Mouse (Mus musculus): ENCODE results near the gene Rab30. TPM values are rescaled to one million over a fixed set of nuclear protein-coding genes. Genes with fewer than 3 reads are reported as not detected.

Gene Rab30
- polyA plus RNA-seq, 1 experiment: 15.3 TPM

DNA sequence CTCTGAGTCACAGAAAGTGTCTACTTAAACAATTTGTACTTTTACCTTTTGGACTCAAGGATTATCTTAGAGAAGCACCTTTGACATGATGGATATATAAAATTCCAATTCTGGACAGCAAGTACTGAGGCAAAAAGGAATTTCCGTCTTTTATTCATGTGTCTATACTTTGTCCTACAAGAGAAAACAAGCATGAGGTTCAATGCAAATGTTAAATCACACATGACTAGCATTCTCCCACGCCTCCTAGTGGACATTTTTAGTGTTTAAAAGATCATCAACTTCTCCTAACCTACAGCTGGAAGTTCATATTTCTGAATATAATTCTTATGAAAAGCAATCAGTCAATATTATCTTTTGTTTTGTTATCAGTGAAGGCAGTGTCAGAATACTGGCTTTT is 125.1 kb downstream of the Rab30 start:
- Histone ChIP-seq H3K4me1 (ENCODE audit: control insufficient read depth, insufficient read depth, low read length) (no peaks in the 10 kb centered on the region), H3K27ac (ENCODE audit: insufficient read depth, low read length) (no peak overlapping the region), H3K4me3 (ENCODE audit: insufficient read depth, low read length) (no peak overlapping the region)
- TF ChIP-seq CTCF (IDR thresholded peaks at IDR 0.05; ENCODE audit: extremely low read depth, insufficient read depth, low read length): no peak
- TF ChIP-seq POLR2A (IDR thresholded peaks at IDR 0.05; ENCODE audit: extremely low read depth, insufficient read depth, low read length): no peak

DNA sequence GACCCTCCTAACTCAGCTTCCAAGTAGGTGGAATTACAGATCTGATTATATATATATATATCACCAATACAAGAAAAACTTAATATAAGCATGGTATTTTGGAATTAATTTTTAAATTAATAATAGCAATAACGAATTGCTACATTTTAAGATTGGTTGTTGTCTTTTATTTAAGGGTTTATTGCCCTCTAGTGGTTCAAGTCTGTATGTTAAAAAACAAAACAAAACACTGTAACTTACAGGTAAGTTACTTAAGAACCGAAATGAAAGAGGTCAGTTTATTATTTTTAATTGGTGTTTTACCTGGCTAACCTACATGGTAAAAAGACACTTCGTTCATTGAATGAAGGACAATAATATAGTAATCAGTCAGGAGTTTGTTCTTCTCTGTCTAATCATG is 128.8 kb downstream of the Rab30 start:
- Histone ChIP-seq H3K4me1 (ENCODE audit: control insufficient read depth, insufficient read depth, low read length) (no peaks in the 10 kb centered on the region), H3K4me3 (ENCODE audit: insufficient read depth, low read length) (no peak overlapping the region), H3K27ac (ENCODE audit: insufficient read depth, low read length) (no peak overlapping the region)
- TF ChIP-seq POLR2A (IDR thresholded peaks at IDR 0.05; ENCODE audit: extremely low read depth, insufficient read depth, low read length) (no peak), CTCF (IDR thresholded peaks at IDR 0.05; ENCODE audit: extremely low read depth, insufficient read depth, low read length) (no peak)

DNA sequence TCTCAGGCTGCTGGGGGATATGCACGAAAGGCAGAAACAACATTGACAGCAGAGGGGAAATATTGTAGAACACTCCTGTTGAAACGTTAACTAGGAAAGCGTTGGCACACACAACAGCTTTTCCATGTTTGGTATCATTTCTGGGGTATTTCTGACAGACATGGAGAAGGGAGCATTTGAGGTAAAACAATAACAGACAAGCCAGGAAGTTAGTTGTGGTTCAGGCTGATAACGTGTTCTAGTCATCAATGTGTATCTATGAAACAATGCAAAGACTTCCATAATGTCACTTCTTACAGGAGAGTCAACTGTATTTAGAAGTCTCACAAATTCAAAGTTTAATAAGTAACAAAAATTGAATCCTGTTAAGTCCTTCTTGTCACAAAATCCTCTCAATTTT is 130.2 kb downstream of the Rab30 start:
- no peak overlapping the region for H3K4me3 ChIP-seq (ENCODE audit: insufficient read depth, low read length)
- no peak for TF ChIP-seq CTCF (IDR thresholded peaks at IDR 0.05; ENCODE audit: extremely low read depth, insufficient read depth, low read length)
- TF ChIP-seq POLR2A (IDR thresholded peaks at IDR 0.05; ENCODE audit: extremely low read depth, insufficient read depth, low read length): no peak
- no peak overlapping the region for H3K27ac ChIP-seq (ENCODE audit: insufficient read depth, low read length)
- no peaks in the 10 kb centered on the region; the same call in 1 of the 2 replicates for H3K4me1 ChIP-seq (ENCODE audit: control insufficient read depth, insufficient read depth, low read length)

GRCm38 (mm10) chr7:92874116-92874675 is 132.8 kb downstream of the Rab30 start, which contains the start of the genes Ddias and Prcp:
Gene Ddias (minus strand): TSS chr7:92874247.
Gene Prcp (plus strand): TSS chr7:92874470.
- peak within 1 kb of the TSS; percentile 91 for H3K27ac ChIP-seq (ENCODE audit: insufficient read depth, low read length)
- H3K4me3 ChIP-seq (ENCODE audit: insufficient read depth, low read length): peak within 1 kb of the TSS; percentile 71
- TF ChIP-seq CTCF (IDR thresholded peaks at IDR 0.05; ENCODE audit: extremely low read depth, insufficient read depth, low read length) (peak; percentile 71), POLR2A (IDR thresholded peaks at IDR 0.05; ENCODE audit: extremely low read depth, insufficient read depth, low read length) (peak; percentile 29; the same call in 1 of the 2 replicates)
- no peaks in the 10 kb centered on the region; the same call in 1 of the 2 replicates for H3K4me1 ChIP-seq (ENCODE audit: control insufficient read depth, insufficient read depth, low read length)

DNA sequence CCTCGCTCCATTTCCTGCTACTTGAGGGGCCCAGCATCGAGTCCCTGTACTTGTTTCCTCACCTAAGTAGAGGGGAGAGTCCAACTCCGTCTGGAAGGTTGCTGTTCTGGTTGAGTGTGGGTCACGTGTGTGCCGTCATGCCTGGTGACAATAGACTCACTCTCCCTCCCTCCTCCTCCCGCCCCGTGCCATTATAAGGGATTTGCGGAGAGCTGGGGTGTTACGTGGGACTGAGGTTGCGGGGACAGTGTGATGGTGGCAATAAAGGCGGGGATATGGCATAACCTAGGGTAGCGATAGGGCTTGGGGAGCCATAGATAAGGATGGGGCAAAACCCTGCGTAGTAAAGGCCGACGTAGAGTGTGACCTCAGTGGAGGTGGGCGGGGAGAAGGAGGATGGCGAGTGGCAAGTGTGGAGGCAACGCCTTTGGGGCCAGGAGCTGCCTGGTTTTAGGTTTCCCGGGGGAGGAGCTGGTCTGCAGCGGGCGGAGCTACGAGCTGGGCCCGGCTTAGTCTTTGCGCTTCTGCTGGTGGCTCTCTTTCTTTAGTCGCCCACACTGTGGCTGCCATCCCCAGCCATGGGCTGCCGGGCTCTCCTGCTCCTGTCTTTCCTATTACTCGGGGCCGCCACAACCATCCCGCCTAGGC is 133.5 kb downstream of the Rab30 start:
- Histone ChIP-seq H3K4me1 (ENCODE audit: control insufficient read depth, insufficient read depth, low read length) (no peaks in the 10 kb centered on the region; the same call in 1 of the 2 replicates), H3K27ac (ENCODE audit: insufficient read depth, low read length) (peak overlapping the region; percentile 91), H3K4me3 (ENCODE audit: insufficient read depth, low read length) (peak overlapping the region; percentile 71)
- no peak for TF ChIP-seq CTCF (IDR thresholded peaks at IDR 0.05; ENCODE audit: extremely low read depth, insufficient read depth, low read length)
- TF ChIP-seq POLR2A (IDR thresholded peaks at IDR 0.05; ENCODE audit: extremely low read depth, insufficient read depth, low read length): peak; percentile 80

DNA sequence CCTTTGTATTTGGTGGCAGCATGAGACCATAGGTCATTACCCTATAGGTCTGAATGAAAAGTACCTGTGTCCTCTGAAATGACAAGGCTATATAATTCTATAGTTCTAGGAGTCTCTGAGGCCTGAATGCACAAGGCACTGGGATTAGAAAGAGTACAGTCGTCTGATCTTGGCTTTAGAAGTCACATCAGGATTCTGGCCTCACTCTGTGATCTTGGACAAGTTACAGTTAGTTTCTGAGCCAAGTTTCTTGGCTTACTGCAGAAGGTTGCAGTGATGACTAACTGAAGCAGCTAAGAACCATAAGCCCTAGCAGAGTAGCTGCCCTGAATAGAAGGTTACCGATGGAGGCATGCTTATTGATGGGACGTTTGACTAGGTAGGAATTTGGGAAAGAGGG is 134.7 kb downstream of the Rab30 start:
- Histone ChIP-seq H3K27ac (ENCODE audit: insufficient read depth, low read length) (no peak overlapping the region), H3K4me3 (ENCODE audit: insufficient read depth, low read length) (no peak overlapping the region; the same call in 1 of the 2 replicates)

GRCm38 (mm10) chr7:92876538-92876937 is 135.1 kb downstream of the Rab30 start:
- H3K27ac ChIP-seq (ENCODE audit: insufficient read depth, low read length): no peak overlapping the region
- TF ChIP-seq CTCF (IDR thresholded peaks at IDR 0.05; ENCODE audit: extremely low read depth, insufficient read depth, low read length) (no peak), POLR2A (IDR thresholded peaks at IDR 0.05; ENCODE audit: extremely low read depth, insufficient read depth, low read length) (no peak)
- no peaks in the 10 kb centered on the region; the same call in 1 of the 2 replicates for H3K4me1 ChIP-seq (ENCODE audit: control insufficient read depth, insufficient read depth, low read length)
- H3K4me3 ChIP-seq (ENCODE audit: insufficient read depth, low read length): peak overlapping the region; percentile 6; the same call in 1 of the 2 replicates

More for the DNA sequence above, 134.7 kb downstream of the Rab30 start:
- H3K4me1 ChIP-seq (ENCODE audit: control insufficient read depth, insufficient read depth, low read length): no peaks in the 10 kb centered on the region; the same call in 1 of the 2 replicates
- TF ChIP-seq CTCF (IDR thresholded peaks at IDR 0.05; ENCODE audit: extremely low read depth, insufficient read depth, low read length) (no peak), POLR2A (IDR thresholded peaks at IDR 0.05; ENCODE audit: extremely low read depth, insufficient read depth, low read length) (no peak)

DNA sequence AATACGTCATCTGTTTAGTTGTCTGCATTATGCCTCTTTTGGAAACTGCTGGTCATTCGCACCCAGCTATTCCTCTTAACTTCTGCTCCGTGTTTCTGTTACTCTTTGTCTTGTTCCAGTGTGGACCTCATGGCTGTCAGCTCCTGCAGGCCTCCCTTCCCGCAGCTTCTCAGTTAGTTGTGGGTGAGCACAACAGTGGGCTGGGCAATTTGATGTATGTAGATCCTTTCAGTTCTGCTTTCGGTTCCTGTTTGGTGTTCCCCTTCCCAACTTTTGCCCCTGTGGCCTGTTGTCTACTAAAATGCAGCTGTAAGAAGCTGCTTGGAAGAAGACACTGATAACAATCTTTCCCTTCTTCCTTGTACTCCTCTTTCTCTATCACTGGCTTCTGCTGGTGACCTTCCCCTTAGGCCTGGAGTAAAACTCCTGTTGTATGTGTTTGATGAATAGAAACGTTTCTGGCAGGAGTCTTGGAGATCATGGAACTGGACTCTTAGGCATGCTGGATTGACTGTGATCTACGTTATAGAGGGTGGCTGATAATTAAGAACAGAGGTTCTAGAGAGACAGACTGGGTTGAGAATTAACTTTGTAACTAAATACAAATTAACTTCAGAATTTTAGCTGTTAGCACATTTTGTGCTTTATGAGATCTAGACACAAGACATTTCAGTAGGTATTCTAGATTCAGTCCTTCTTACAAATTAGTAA is 137.3 kb downstream of the Rab30 start:
- Histone ChIP-seq H3K27ac (ENCODE audit: insufficient read depth, low read length) (no peak overlapping the region), H3K4me1 (ENCODE audit: control insufficient read depth, insufficient read depth, low read length) (no peaks in the 10 kb centered on the region; the same call in 1 of the 2 replicates), H3K4me3 (ENCODE audit: insufficient read depth, low read length) (no peak overlapping the region)
- TF ChIP-seq POLR2A (IDR thresholded peaks at IDR 0.05; ENCODE audit: extremely low read depth, insufficient read depth, low read length) (no peak), CTCF (IDR thresholded peaks at IDR 0.05; ENCODE audit: extremely low read depth, insufficient read depth, low read length) (no peak)

GRCm38 (mm10) chr7:92883850-92884716 is 142.7 kb downstream of the Rab30 start:
- no peak overlapping the region for H3K27ac ChIP-seq (ENCODE audit: insufficient read depth, low read length)
- H3K4me1 ChIP-seq (ENCODE audit: control insufficient read depth, insufficient read depth, low read length): no peaks in the 10 kb centered on the region
- H3K4me3 ChIP-seq (ENCODE audit: insufficient read depth, low read length): no peak overlapping the region
- TF ChIP-seq POLR2A (IDR thresholded peaks at IDR 0.05; ENCODE audit: extremely low read depth, insufficient read depth, low read length) (no peak), CTCF (IDR thresholded peaks at IDR 0.05; ENCODE audit: extremely low read depth, insufficient read depth, low read length) (no peak)
